Mouse (Mus musculus) ES-E14 (cell line): ENCODE measurements around the gene Dclk1.

Source experiments
- CHD2 ChIP-seq: IDR thresholded peaks from 2 replicates; pipeline ENCODE4 v1.6.1; 2014; ENCODE audit warnings: mild to moderate bottlenecking, low read depth, low read length, inconsistent platforms
- HCFC1 ChIP-seq: IDR thresholded peaks from 2 replicates; pipeline ENCODE4 v1.6.1; 2012; ENCODE audit warnings: low read length, inconsistent platforms, borderline replicate concordance; ENCODE audit not compliant: insufficient read depth
- ZC3H11A ChIP-seq: IDR thresholded peaks from 2 replicates; pipeline ENCODE4 v1.6.1; 2012; ENCODE audit warnings: low read depth, mild to moderate bottlenecking, inconsistent platforms, low read length, borderline replicate concordance
- ZNF384 ChIP-seq: IDR thresholded peaks from 2 replicates; pipeline ENCODE4 v1.6.1; 2012; ENCODE audit warnings: low read depth, low read length, inconsistent platforms

DNA sequence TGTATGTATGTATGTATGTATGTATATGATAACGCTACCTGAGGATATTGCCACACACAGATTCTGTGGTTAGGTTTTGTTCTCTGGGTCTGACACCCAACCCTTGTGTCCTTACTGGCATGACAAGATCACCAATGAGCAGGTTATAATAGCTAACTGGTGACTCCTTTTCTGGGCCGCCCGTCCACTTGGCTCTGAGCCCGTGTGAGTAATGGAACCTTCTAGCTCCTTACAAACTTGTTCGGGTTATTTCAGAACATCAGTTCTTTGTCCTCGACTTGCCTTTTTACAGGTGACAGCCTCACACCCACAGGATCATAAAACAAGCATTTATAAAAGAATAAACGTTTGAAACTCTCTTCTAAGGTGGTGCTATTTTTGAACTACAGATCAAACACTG is 127.0 kb downstream of the Dclk1 start:
- TF ChIP-seq HCFC1: no peak
- no peak for TF ChIP-seq CHD2
- TF ChIP-seq ZC3H11A: no peak
- TF ChIP-seq ZNF384: no peak
